Mouse (Mus musculus) stomach, postnatal 0 days (tissue): ENCODE results near the gene 4930435E12Rik. TPM values are rescaled to one million over a fixed set of nuclear protein-coding genes. Genes with fewer than 3 reads are reported as not detected.
"Not testable (repeated sequence)": the region's sequence is repeated elsewhere in the genome, so short reads cannot be mapped to it uniquely, and the experiment has no call there.

Experiments
- ATAC-seq: fragments of 200-750 bp; cut with Nextera tagmentation; 2 replicates; pipeline ENCODE4 v1.8.0; 2017; ENCODE audit not compliant: low FRiP score, low TSS enrichment
- DNase-seq: peaks from one replicate; pipeline ENCODE4 v3.0.0-alpha.2; 2016; ENCODE audit warnings: low spot score
- H3K27ac ChIP-seq: fragments of 300-500 bp; sonication (generic); replicated peaks from 2 replicates; pipeline ENCODE4 v1.5.1; 2014; ENCODE audit warnings: mild to moderate bottlenecking, control low read depth
- H3K27me3 ChIP-seq: fragments of 300-500 bp; sonication (generic); 2 replicates; pipeline ENCODE4 v1.6.1; 2014; ENCODE audit warnings: low read length; ENCODE audit not compliant: control insufficient read depth, insufficient read depth
- H3K36me3 ChIP-seq: fragments of 300-500 bp; sonication (generic); 2 replicates; pipeline ENCODE4 v1.6.1; 2014; ENCODE audit warnings: low read length, mixed read lengths; ENCODE audit not compliant: control insufficient read depth, insufficient read depth
- H3K4me1 ChIP-seq: fragments of 300-500 bp; sonication (generic); replicated peaks from 2 replicates; pipeline ENCODE4 v1.6.1; 2014; ENCODE audit warnings: antibody characterized with exemption; ENCODE audit not compliant: control insufficient read depth, insufficient read depth
- H3K4me2 ChIP-seq: fragments of 300-500 bp; sonication (generic); replicated peaks from 2 replicates; pipeline ENCODE4 v1.6.1; 2014; ENCODE audit warnings: low read depth, mild to moderate bottlenecking, control low read depth, moderate library complexity
- H3K4me3 ChIP-seq: fragments of 300-500 bp; sonication (generic); 2 replicates; pipeline ENCODE4 v1.5.1; 2014; ENCODE audit warnings: low read depth, low read length, control low read depth
- H3K9ac ChIP-seq: fragments of 300-500 bp; sonication (generic); 2 replicates; pipeline ENCODE4 v1.6.1; 2014; ENCODE audit warnings: mild to moderate bottlenecking, low read length, control low read depth, mixed read lengths
- H3K9me3 ChIP-seq: fragments of 300-500 bp; sonication (generic); 2 replicates; pipeline ENCODE4 v1.6.1; 2016; ENCODE audit warnings: low read length; ENCODE audit not compliant: control insufficient read depth
- CTCF ChIP-seq: IDR thresholded peaks from 2 replicates; pipeline ENCODE4 v1.5.1; 2016; ENCODE audit warnings: antibody characterized with exemption, low read depth, mild to moderate bottlenecking, moderate library complexity
- EP300 ChIP-seq: optimal IDR thresholded peaks from 2 replicates; pipeline ENCODE3; 2016; ENCODE audit warnings: antibody characterized with exemption
- WGBS: fragments of 180-500 bp; shearing (Covaris S2); extraction: QIAGEN DNeasy Blood & Tissue Kit; methylation state at CpG from one replicate; pipeline ENCODE4 v1.1.7; 2014; 5-methylcytosine and 5-hydroxymethylcytosine counted together
- polyA plus RNA-seq: library from polyadenylated mRNA; unstranded; fragments of >200 nt; fragmentation: Nextera tagmentation; extraction: Ambion mirVana; gene quantifications from 2 replicates; pipeline ENCODE4 v1.2.1, GENCODE M21; 2015

Gene 4930435E12Rik
- polyA plus RNA-seq, 1 experiment from 2014 or later, result not detected

DNA sequence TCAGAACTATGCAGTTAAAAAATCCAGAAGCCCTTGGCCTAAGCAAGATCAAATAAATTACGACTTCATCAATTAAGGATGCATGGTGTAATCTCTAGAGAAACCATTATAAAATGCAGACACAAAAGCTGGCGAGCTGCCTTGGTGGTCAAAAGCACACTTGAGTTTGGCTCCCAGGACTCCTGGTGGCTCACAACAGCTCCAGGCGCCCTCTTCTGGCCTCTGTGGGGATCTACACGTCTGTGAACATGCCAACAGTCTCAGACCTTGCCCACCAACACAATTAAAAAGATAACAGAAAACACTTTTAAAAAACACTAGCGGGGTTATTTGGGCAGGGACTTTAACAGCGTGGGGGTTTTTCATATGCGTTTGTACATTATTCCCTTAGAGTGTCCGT is 16.0 kb downstream of the 4930435E12Rik start:
- Histone ChIP-seq H3K4me3 (no peak overlapping the region), H3K27ac (no peak overlapping the region), H3K4me1 (no peaks in the 10 kb centered on the region), H3K4me2 (no peak overlapping the region), H3K27me3 (no peaks in the 10 kb centered on the region), H3K9ac (no peak overlapping the region), H3K9me3 (no peaks in the 10 kb centered on the region), H3K36me3 (no peaks in the 10 kb centered on the region)
- TF ChIP-seq CTCF, result peak; percentile 88
- no peak for TF ChIP-seq EP300
- 24% methylated on average over 8 of the region's 8 CpGs for WGBS
- DNase-seq (peak; percentile 77), ATAC-seq (no peak)

DNA sequence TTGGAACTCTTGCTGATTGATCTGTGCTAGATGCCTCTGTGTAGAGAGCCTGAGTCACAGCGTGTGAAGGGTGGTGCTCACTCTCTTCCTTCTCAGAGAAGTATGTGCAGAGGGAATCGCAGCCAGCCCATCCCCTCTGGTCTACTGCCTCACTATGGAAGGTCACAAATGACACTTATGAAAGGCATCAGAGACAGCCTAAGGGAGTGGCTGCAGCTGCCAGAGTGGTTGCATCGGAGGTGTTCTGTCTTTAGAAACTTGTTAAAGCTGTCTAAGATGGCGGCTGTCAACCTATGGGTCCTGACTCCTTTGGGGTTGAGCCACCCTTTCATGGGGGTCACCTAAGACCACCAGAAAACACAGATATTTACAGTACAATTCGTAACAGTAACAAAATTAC is 18.4 kb downstream of the 4930435E12Rik start:
- ATAC-seq (peak; percentile 86), DNase-seq (no peak)
- H3K4me3 ChIP-seq, result no peak overlapping the region
- no peak overlapping the region for H3K4me2 ChIP-seq
- H3K9me3 ChIP-seq, result no peaks in the 10 kb centered on the region
- no peaks in the 10 kb centered on the region for H3K36me3 ChIP-seq
- TF ChIP-seq EP300, result no peak
- TF ChIP-seq CTCF, result no peak
- no peaks in the 10 kb centered on the region for H3K27me3 ChIP-seq
- H3K4me1 ChIP-seq, result no peaks in the 10 kb centered on the region
- no peak overlapping the region for H3K9ac ChIP-seq
- no peak overlapping the region for H3K27ac ChIP-seq
- WGBS, result 60% methylated on average over 5 of the region's 5 CpGs

DNA sequence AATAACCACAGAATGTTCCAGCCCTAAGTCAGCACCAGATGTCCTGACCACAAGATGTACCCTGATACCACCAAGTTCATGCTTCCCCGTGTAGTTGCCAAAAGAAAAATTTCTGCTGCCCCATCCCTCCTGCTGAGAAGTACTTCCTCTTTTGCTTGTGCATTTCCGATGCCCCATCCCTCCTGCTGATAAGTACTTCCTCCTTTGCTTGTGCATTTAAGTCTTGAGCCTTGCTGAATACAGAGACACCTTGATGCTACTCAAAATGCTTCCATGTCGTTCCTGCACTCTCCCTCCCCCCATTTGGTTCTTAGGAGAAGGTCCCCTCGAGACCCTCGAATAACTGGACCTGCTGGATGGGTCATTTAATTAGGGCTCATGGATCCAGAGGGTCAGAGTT is 20.8 kb downstream of the 4930435E12Rik start:
- not testable (repeated sequence) for H3K4me2 ChIP-seq, H3K36me3 ChIP-seq, H3K4me1 ChIP-seq, H3K27me3 ChIP-seq, ATAC-seq, DNase-seq, H3K9ac ChIP-seq, H3K9me3 ChIP-seq, H3K27ac ChIP-seq, H3K4me3 ChIP-seq
- WGBS, result 81% methylated on average over 5 of the region's 5 CpGs

DNA sequence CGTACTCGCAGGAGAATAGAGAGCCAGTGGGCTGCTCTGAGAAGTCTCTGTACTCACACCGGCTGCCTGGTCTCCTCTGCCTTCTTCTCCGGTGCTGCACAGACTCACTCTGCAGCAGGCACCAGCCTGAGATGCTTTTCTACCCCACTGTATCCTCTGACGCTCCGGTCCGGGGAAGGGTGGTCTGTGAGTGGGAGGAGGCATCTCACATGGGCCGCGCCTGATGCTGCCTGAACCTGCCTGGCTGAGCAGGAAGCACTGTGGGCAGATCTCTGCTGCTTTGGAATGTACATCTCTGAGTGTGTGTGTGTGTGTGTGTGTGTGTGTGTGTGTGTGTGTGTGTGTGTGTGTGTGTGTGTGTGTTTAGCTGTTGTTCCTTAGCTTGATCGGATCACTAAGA is 28.5 kb downstream of the 4930435E12Rik start, which contains the start of gene Upk1b:
Gene Upk1b (minus strand): TSS at position 238 of the 400 bp plus-strand sequence.
- DNase-seq (peak; percentile 50), ATAC-seq (peak; percentile 83)
- 23% methylated on average over 10 of the region's 10 CpGs for WGBS
- Histone ChIP-seq H3K27ac (no peak within 1 kb of the TSS), H3K9ac (no peak within 1 kb of the TSS), H3K36me3 (no peaks in the 10 kb centered on the region), H3K4me2 (no peak within 1 kb of the TSS), H3K27me3 (no peaks in the 10 kb centered on the region), H3K9me3 (no peaks in the 10 kb centered on the region), H3K4me3 (no peak within 1 kb of the TSS), H3K4me1 (no peaks in the 10 kb centered on the region)
- TF ChIP-seq EP300, result no peak
- TF ChIP-seq CTCF, result no peak

DNA sequence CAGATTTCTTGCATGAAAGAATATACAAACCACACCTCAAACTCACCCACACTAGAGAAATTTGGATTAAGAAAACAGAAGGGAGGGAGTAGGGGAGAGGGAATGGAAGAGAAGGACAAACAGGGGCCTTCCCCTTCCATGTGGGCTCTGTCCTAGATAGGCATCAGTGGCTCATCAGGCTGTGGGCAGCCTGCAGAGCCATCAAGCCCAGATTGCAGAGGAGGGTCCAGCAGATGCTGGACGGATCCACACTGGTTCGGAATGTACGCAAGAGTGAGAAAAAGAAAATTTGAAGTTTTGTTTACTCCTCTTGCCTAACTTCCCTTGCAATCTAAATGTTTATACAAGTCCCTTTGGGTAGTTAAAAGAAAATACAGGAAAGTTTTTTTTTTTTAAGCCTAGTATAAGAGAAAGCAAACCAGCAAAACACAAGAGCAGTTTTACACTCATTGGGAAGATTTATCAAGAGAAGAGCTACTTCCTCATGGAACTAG is 29.5 kb downstream of the 4930435E12Rik start:
- Histone ChIP-seq H3K9me3 (no peaks in the 10 kb centered on the region), H3K4me1 (no peaks in the 10 kb centered on the region), H3K9ac (no peak overlapping the region), H3K27me3 (no peaks in the 10 kb centered on the region), H3K4me3 (no peak overlapping the region), H3K36me3 (no peaks in the 10 kb centered on the region), H3K4me2 (no peak overlapping the region), H3K27ac (no peak overlapping the region)
- DNase-seq, result no peak
- TF ChIP-seq EP300 (no peak), CTCF (no peak)
- WGBS, result 36% methylated on average over 3 of the region's 3 CpGs
- ATAC-seq, result no peak

DNA sequence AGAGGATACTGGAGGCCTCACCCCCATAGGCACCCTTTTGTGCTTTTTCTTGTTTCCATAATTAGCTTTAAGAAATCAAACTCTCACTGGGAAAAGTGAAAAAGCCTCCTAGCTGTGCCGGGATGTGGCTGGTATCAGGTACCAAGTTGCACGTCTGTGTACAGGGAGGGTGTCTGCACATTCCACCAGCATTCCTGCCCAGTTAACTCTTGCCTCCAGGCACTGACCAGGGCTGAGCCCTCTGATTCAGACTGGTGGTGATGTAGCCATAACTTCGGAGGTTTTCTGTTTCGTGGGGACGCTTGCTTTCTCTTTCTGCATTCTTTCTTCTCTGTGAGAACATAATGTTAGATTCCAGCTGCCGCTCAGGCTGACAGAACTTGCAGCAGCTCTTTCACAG is 35.4 kb downstream of the 4930435E12Rik start:
- DNase-seq (peak; percentile 31), ATAC-seq (peak; percentile 81; the same call in 1 of the 2 replicates)
- H3K9ac ChIP-seq, result no peak overlapping the region
- no peak overlapping the region for H3K4me2 ChIP-seq
- H3K9me3 ChIP-seq, result no peaks in the 10 kb centered on the region
- no peaks in the 10 kb centered on the region for H3K4me1 ChIP-seq
- no peak overlapping the region for H3K27ac ChIP-seq
- H3K4me3 ChIP-seq, result no peak overlapping the region
- no peak for TF ChIP-seq CTCF
- no peak for TF ChIP-seq EP300
- 46% methylated on average over 6 of the region's 6 CpGs for WGBS
- no peaks in the 10 kb centered on the region for H3K27me3 ChIP-seq
- H3K36me3 ChIP-seq, result no peaks in the 10 kb centered on the region
